Mouse (Mus musculus) layer of hippocampus, postnatal 25 days (tissue): ENCODE data around the gene AI467606. TPM values are rescaled to one million over a fixed set of nuclear protein-coding genes. Genes with fewer than 3 reads are reported as not detected.
"Not testable (repeated sequence)": the region's sequence is repeated elsewhere in the genome, so short reads cannot be mapped to it uniquely, and the experiment has no call there.

ENCODE experiments used
- DNase-seq, 2 experiments: peaks; one replicate each; pipeline ENCODE4 v3.0.0; 2022; ENCODE audit warnings: mixed read lengths in 2 of 2, low spot score in 1 of 2; ENCODE audit errors: extremely low spot score in 1 of 2
- total RNA-seq, 2 experiments: library from RNA; stranded (reverse); gene quantifications; 2 replicates each; pipeline ENCODE4 v1.2.3; 2021

Gene AI467606
- total RNA-seq: 1 to 10 TPM; 1.2 to 1.5 TPM

GRCm38 (mm10) chr7:127091114-127091896 is at the start of gene AI467606:
Gene AI467606 (plus strand): TSS chr7:127091359.
- no peak for DNase-seq

- peak; percentile 75 to 89 for DNase-seq
These were observed 49.1 kb upstream of the AI467606 start, which contains the start of gene Kif22 for GRCm38 (mm10) chr7:127041851-127042672. Gene Kif22 (minus strand): TSS chr7:127042471.

GRCm38 (mm10) chr7:127055026-127055585 is 36.1 kb upstream of the AI467606 start:
- DNase-seq: no peak

- no peak for DNase-seq
These were observed 25.6 kb upstream of the AI467606 start for GRCm38 (mm10) chr7:127065538-127065937.

- DNase-seq: no peak
These were observed 24.8 kb upstream of the AI467606 start for GRCm38 (mm10) chr7:127066317-127066716.

- no peak for DNase-seq
These were observed 20.2 kb upstream of the AI467606 start for GRCm38 (mm10) chr7:127070871-127071413.

- no peak for DNase-seq
These were observed 17.9 kb upstream of the AI467606 start for GRCm38 (mm10) chr7:127073221-127073620.

- no peak for DNase-seq
These were observed 15.0 kb upstream of the AI467606 start for GRCm38 (mm10) chr7:127076188-127076587.

GRCm38 (mm10) chr7:127077692-127078091 is 13.5 kb upstream of the AI467606 start:
- no peak for DNase-seq

GRCm38 (mm10) chr7:127080045-127080444 is 11.1 kb upstream of the AI467606 start:
- no peak for DNase-seq

- DNase-seq: no peak
These were observed 8.9 kb upstream of the AI467606 start for GRCm38 (mm10) chr7:127082271-127082670.

GRCm38 (mm10) chr7:127082995-127083394 is 8.2 kb upstream of the AI467606 start:
- DNase-seq: no peak

GRCm38 (mm10) chr7:127083689-127084088 is 7.5 kb upstream of the AI467606 start:
- no peak for DNase-seq

GRCm38 (mm10) chr7:127084794-127085193 is 6.4 kb upstream of the AI467606 start:
- no peak for DNase-seq

- not testable (repeated sequence) for DNase-seq
These were observed 5.4 kb upstream of the AI467606 start for GRCm38 (mm10) chr7:127085751-127086150.

- DNase-seq: not testable (repeated sequence)
These were observed 3.7 kb upstream of the AI467606 start, which contains the start of gene Zg16 for GRCm38 (mm10) chr7:127087278-127088010. Gene Zg16 (minus strand): TSS chr7:127087328.

- DNase-seq: no peak
These were observed 3.1 kb upstream of the AI467606 start for GRCm38 (mm10) chr7:127088083-127088482.

GRCm38 (mm10) chr7:127088901-127089845 is 2.0 kb upstream of the AI467606 start:
- no peak for DNase-seq
